Mouse (Mus musculus): Measurements from ENCODE around the gene Olfr1325. TPM values are rescaled to one million over a fixed set of nuclear protein-coding genes. Genes with fewer than 3 reads are reported as not detected.
"Not testable (repeated sequence)": the region's sequence is repeated elsewhere in the genome, so short reads cannot be mapped to it uniquely, and the experiment has no call there.

The Olfr1325 gene
- not detected in 2 replicates for total RNA-seq (2017)

DNA sequence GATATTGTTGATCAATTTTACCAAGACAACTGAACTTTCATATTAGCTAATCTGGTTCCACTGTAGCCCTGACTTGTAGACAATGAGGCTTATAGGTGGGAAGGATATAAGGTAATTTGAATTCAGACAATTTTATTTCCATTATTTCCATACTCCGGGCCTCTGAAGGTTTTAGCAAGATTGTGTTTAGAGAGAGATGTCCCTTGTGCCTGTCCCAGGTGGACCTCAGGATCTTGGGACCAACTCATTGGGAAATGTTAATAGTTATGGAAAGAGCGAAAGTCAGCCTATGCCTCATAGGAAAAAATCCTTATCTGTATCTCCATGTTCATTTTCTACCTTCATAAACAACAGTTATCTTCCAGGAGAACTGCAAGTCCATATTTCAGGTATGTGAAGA lies at the start of gene Olfr1325:
Gene Olfr1325, plus strand, starts transcription at position 301 of the 400 bp plus-strand sequence.
- no peak for ATAC-seq (ENCODE audit: extremely low read depth, insufficient number of reproducible peaks, low FRiP score, poor library complexity, severe bottlenecking)

DNA sequence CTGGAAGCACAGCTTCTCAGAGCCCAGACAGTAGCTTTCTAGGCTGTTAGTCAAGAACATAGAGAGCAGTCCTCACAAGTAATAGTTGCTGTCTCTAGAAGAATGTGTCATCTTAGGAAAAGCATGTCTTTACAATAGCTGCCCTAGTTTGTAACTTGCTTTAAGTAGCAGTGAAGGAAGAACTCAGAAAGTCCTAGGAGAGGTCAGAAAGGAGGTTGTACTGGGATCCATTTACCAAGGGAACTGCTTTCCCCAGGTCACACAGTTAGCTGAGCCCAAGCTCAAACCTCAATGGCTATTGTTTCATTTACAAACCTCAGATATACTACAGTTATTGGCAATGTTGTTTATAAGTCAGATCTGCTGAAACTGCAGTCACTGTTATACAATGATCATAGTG lies 17.7 kb upstream of the Olfr1325 start, which contains the start of gene Olfr1326-ps1:
Gene Olfr1326-ps1, minus strand, starts transcription at position 101 of the 400 bp plus-strand sequence.
- ATAC-seq (ENCODE audit: extremely low read depth, insufficient number of reproducible peaks, low FRiP score, poor library complexity, severe bottlenecking), result no peak

DNA sequence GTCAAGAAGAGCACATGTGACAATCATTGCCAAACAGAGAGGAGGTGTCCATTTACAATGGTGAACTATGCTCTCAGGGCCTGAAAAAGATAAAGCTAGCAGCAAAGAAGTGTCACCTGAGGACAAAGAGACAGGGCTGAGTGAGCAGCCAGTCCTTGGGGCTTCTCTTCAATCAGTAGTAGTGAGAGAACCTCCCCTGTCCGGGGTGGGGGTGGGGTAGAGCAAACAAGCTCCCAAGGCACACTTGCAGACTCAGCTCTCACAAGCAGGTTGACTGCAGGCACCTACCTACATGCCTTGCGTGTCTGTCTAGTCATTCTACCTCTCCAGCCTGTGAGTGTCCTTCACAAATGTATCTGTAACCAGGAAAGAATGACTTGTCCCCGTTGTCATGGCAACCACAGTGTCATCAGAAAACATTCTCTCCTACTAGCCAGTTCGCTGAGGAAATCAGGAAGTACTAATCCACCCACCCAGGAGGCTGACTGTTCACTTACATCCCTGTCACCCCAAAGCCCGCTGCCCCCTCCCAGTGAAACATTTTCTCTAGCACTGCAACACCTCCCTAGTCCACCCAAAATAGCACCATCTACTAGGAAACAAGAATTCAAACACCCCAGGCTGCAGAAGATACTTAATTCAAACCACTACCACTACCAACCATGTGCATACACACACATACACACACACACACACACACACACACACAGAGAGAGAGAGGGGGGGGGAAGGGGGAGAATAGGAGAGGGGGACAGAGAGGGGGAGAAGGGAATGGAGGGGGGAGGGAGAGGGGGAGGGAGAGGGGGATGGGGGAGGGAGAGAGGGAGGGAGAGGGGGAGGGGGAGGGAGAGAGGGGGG lies 53.2 kb downstream of the Olfr1325 start, which contains the start of gene Gm5640:
Gene Gm5640, minus strand, starts transcription at position 170 of the 858 bp plus-strand sequence.
- not testable (repeated sequence) for ATAC-seq (ENCODE audit: extremely low read depth, insufficient number of reproducible peaks, low FRiP score, poor library complexity, severe bottlenecking)

DNA sequence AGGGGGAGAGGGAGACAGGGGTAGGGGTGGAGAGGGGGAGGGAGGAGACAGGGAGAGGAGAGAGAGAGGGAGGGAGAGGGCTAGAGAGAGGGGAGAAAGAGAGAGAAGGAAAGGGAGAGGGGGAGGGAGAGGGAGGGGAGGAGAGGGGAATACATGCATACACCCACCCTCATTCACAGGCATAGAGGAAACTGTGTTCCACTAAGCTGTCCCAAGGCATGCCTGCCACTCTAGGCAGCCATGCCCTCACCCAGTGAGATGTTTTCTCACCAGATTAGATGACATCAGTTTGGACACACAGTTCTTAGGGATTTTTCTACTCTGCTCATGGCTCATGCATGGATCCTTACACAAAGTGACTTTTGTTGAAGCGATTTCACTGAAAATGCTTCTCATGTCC lies 53.9 kb downstream of the Olfr1325 start:
- not testable (repeated sequence) for ATAC-seq (ENCODE audit: extremely low read depth, insufficient number of reproducible peaks, low FRiP score, poor library complexity, severe bottlenecking)

Other genes with a start within 250 kb of the Olfr1325 start
- gene Lage3, start 239.1 kb upstream of the Olfr1325 start, total RNA-seq (2017), result 3.6 and 4.5 TPM in 2 replicates
- gene Ubl4a, start 219.5 kb upstream of the Olfr1325 start, total RNA-seq (2017), result 7.8 and 7.9 TPM in 2 replicates
- 12.9 and 14.2 TPM in 2 replicates for gene Slc10a3, start 219.3 kb upstream of the Olfr1325 start, total RNA-seq (2017)
- gene Fam3a, start 199.4 kb upstream of the Olfr1325 start, total RNA-seq (2017), result 22.6 and 27.9 TPM in 2 replicates
- gene Ikbkg, start 199.4 kb upstream of the Olfr1325 start, total RNA-seq (2017), result 48.4 and 59.4 TPM in 2 replicates
- gene G6pdx, start 163.5 kb upstream of the Olfr1325 start, total RNA-seq (2017), result 95.0 and 103 TPM in 2 replicates
- not detected in 2 replicates for gene Gm6880, start 111.3 kb upstream of the Olfr1325 start, total RNA-seq (2017)
- gene Olfr1326-ps1, start 17.8 kb upstream of the Olfr1325 start, total RNA-seq (2017), result not detected in 2 replicates
- gene Gm5640, start 53.0 kb downstream of the Olfr1325 start, total RNA-seq (2017), result not detected in 2 replicates
- not detected in 2 replicates for gene Gm6890, start 148.2 kb downstream of the Olfr1325 start, total RNA-seq (2017)
- not detected in 2 replicates for gene Gm5936, start 244.5 kb downstream of the Olfr1325 start, total RNA-seq (2017)